Comparison of ENCODE assay signal across 20 mouse cellular contexts in the genomic region with DNA sequence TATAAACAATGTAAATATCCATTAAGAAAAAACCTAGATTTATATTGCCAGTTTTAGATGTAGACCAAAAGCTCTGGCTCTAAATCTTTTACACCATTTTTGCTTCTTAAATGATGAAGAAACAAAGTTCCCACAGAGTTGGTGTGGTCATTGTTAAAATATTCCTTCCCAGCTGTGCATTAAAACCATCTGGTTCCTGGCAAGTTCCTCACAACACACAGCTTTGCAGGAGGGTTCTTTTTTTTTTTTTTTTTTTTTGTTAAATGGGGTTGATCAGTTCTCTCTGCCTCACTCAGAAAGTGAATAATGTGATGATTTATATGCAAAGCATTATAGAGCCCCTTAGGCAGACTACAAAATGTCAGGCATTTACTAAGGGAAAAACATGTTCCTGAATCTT.
"Had no signal": no experiment of that assay in that cellular context is flagged by ENCODE, and none has a peak within 500 bp of the region (broad histone marks: within the 10 kb centered on the region; RNA-seq: fewer than 3 reads in every experiment).

No protein-coding gene starts in this region.

- H3K4me1 ChIP-seq: limb, embryonic 12.5 days; liver, embryonic 13.5 days; midbrain, embryonic 12.5 days; midbrain, embryonic 15.5 days; neural tube, embryonic 12.5 days; neural tube, embryonic 15.5 days; stomach, embryonic 15.5 days had no signal

- H3K27me3 ChIP-seq: limb, embryonic 12.5 days; liver, embryonic 13.5 days; midbrain, embryonic 12.5 days; midbrain, embryonic 15.5 days; neural tube, embryonic 12.5 days; neural tube, embryonic 15.5 days; stomach, embryonic 15.5 days had no signal

- H3K27ac ChIP-seq: kidney, postnatal 0 days; layer of hippocampus, adult 2 months; left cerebral cortex, adult 2 months; limb, embryonic 12.5 days; liver, embryonic 13.5 days; midbrain, embryonic 12.5 days; midbrain, embryonic 15.5 days; neural tube, embryonic 12.5 days; neural tube, embryonic 15.5 days; stomach, embryonic 15.5 days had no signal

- H3K4me2 ChIP-seq: limb, embryonic 12.5 days; liver, embryonic 13.5 days; midbrain, embryonic 12.5 days; midbrain, embryonic 15.5 days; neural tube, embryonic 12.5 days; neural tube, embryonic 15.5 days; stomach, embryonic 15.5 days had no signal

- DNase-seq: kidney, adult 11 months; kidney, postnatal 25 days; layer of hippocampus, adult 9-11 months; liver, embryonic 13.5 days; lung, adult 2 months; lung, postnatal 14 days; lung, postnatal 4 days; retina, postnatal 1 day; right cerebral cortex, postnatal 25 days; spleen, adult 18-20 months; thymus, postnatal 36 days had no signal

- H3K4me3 ChIP-seq: layer of hippocampus, adult 2 months; left cerebral cortex, adult 2 months; limb, embryonic 12.5 days; liver, embryonic 13.5 days; midbrain, embryonic 12.5 days; midbrain, embryonic 15.5 days; neural tube, embryonic 12.5 days; neural tube, embryonic 15.5 days; stomach, embryonic 15.5 days had no signal

- H3K9ac ChIP-seq: limb, embryonic 12.5 days; liver, embryonic 13.5 days; midbrain, embryonic 12.5 days; midbrain, embryonic 15.5 days; neural tube, embryonic 12.5 days; neural tube, embryonic 15.5 days; stomach, embryonic 15.5 days had no signal

- H3K9me3 ChIP-seq: limb, embryonic 12.5 days; liver, embryonic 13.5 days; midbrain, embryonic 12.5 days; midbrain, embryonic 15.5 days; neural tube, embryonic 12.5 days; neural tube, embryonic 15.5 days; stomach, embryonic 15.5 days had no signal

- H3K36me3 ChIP-seq: limb, embryonic 12.5 days; liver, embryonic 13.5 days; midbrain, embryonic 12.5 days; midbrain, embryonic 15.5 days; neural tube, embryonic 12.5 days; neural tube, embryonic 15.5 days; stomach, embryonic 15.5 days had no signal

- ATAC-seq: midbrain, embryonic 15.5 days had no signal
